Mouse (Mus musculus) left cerebral cortex, postnatal 14 days (tissue): Measurements from ENCODE around the gene Ppargc1a. TPM values are rescaled to one million over a fixed set of nuclear protein-coding genes. Genes with fewer than 3 reads are reported as not detected.

Experiments used
- DNase-seq, 2 experiments: peaks; one replicate each; pipeline ENCODE4 v3.0.0; 2021 to 2022; ENCODE audit warnings: low spot score in 2 of 2, mixed read lengths in 1 of 2
- intact Hi-C: fragments of 180-260 bp; cut with DNase I; formaldehyde crosslinking; loops from one replicate; pipeline ENCODE4 v1.15.1; 2025
- total RNA-seq, 2 experiments: library from RNA; stranded (reverse); gene quantifications; 2 replicates each; pipeline ENCODE4 v1.2.3; 2021

Ppargc1a gene
- total RNA-seq, 2 experiments from 2014 or later = 45.7 to 48.2 TPM

DNA sequence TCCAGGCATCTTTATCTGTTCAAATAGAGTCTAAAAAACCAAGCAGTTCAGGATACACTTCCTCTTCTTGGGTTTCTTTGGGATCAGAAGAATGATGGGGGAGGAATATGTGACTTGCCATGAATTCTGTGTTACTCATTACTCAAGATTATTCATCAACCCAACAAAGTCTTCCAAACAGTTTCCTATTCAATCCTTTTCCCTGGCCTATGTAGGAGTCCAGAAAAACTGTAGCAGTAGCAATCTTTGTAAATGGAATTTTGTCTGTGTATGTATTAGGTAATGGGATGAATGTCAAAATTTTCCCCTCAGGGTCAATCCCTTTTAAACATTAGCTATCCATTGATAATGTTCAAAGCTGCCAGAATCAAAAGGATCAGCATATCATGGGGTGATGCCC, 121.8 kb downstream of the Ppargc1a start:
- intact Hi-C loops = no loop called here
- no peak for DNase-seq

DNA sequence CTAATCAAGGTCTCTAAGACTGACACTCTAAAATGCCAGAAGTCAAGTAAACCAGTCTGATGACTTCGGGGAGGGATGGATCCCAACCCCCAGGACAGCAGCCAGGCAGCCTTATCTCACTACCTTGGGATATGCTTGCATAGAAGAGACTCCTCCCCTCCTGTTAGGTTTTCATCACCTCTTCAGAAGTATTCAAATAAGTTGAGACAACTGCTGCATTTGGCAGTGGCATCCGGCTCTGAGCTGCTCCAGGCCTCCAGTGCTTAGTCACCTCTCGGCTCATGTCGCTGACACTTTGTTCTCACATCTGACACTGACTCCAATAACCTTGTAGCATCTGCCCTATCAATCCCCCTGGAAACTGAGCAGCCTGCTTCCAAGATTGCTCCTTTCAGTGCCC, 127.8 kb downstream of the Ppargc1a start:
- intact Hi-C loops = no loop called here
- DNase-seq = no peak

DNA sequence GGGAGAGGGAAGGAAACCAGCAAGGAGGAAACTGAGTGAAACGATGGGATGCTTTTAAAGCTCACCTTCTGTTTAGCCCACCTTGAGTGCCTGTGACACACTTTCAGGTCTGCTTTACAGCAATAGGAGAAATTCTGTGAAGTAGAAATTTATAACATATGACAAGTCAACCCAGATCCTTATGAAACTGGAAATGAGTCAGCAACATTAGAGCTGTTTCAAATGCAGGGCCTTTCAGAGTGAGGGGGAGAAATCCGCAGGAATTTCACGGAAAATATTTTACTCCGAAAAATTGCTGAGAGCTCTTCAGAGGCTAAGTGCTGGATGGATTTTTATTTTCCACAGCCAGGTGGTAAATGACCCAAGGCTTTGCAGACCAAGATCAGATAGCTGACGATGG, 133.6 kb downstream of the Ppargc1a start:
- intact Hi-C loops = no loop called here
- DNase-seq = peak; percentile 4 to 32

DNA sequence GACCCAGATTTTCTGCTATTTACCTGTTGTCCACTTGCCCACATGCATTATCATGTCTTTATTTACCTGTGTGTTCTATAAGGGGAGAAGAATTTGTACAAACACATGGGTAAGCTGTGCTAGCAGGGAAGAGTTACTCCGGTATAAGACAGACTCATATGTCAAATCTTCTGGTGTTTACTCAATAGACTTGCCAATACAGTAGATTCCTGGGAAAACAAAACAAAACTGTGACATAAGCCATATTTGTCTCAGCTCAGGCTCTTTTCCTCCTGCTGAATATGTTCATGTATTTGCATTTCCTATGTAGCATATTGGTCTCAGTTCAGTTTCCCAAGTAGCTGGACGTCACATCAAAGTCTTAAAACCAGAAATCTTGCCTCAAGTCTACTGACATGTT, 135.0 kb downstream of the Ppargc1a start:
- DNase-seq = no peak
- intact Hi-C loops = no loop called here

DNA sequence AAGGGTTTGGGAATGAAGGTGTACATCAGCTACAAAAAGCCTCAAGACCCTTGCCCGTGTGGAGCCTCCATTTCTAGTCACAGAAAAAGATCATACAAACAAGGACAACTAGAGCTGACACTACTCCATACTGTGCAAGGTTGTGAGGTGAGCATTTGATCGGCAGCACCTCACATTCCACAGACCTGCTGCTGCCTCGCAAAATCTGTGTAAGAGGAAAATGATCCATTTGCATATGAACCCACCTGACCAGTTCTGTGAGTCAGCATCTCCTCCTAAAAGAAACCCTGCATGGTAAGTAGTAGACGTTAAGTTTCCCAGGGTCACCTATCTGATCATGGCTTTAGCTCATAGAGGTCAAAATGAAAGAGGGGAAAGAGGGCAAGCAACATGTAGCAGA, 135.5 kb downstream of the Ppargc1a start:
- intact Hi-C loops = no loop called here
- no peak for DNase-seq

DNA sequence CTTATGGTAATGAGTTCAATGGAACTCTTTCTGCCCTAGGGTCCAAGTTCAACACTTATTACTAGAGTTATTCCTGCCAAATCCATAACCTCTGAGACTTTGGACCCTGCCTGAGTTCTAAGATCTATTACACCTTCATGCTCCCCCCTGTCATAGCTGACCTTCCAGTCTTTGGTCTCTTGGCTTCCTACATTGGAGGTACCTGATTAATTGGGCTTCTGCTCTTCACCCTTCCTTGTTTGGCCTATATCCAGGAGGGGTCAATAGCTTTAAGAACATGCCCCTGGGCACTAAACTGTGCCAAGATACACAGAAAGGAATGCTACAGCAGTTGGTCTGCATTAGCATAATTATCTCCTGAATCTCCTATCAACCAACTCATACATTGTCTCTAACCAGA, 141.1 kb downstream of the Ppargc1a start:
- no peak for DNase-seq
- intact Hi-C loops = no loop called here

DNA sequence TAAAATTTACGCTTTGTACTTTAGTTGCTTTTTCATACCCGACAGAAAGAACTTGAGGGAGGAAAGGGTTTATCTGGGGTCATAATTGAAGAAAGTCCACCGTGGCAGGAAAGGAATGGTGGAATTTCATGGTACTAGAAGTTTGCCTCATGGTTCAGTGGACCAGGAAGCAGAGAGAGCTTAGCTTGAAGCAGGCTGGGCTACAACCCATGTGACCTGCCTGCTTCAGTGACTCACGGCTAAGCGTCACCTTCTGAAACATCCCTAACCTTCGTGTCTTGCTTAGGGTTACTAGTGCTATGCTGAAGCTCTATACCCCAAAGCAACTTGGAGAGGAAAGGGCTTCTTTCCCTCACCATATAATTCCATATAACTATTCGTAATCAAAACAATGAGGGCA, 151.1 kb downstream of the Ppargc1a start:
- no peak for DNase-seq
- intact Hi-C loops = no loop called here

DNA sequence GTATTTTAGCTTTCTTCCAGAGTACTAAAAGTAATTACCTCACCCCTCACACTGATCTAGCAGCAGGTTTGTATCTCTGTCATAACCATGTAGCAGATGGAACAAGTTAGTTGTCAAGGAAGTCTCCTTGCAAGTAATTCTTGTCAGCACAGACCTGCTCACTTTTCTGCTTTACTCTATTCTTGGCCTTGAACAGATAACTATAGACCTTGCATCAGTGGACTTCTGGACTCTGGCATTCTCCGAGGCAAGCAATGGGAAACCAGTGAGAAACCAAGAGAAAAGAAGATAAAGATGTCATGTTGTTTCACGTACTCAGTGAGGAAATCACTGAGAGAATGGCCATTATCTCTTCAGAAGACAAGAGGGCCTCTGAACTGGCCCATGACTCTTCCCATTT, 152.1 kb downstream of the Ppargc1a start:
- intact Hi-C loops = no loop called here
- no peak for DNase-seq

DNA sequence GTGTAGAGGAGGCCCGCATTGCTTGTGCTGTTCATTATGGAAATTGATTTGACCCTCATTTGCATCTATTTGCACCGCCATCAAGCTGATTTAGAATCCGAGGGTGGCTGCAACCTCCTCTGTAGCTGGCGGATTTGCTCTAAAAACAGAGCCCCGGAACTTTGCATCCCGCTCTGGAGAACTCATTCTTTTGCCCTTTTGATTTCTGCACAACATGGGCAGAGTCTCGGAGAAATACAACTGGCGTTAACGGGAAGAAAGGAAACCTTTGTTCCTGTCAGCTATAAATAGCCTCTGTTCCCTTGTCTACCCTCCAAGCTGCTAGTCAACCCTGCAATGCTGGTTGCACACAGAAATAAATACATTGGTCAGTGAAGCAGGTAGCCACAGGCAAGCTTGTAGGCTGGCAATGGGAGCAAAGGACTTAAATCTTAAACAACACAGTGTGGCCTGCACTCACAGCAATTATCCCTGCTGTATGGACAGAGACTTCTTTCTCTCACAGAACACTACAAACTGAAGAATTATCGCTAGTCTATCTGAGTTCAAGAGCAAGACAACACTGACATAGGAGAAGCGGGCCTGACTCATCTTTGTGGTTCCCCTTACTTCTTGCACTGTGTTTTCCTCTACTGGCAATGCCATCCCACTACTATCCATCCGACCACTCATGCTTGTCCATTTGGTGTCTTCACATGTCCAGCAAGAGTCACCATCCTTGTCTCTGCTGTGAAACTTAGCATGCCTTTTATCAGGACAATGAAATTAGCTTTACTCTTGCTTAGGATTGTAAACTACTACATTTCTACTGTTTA, 155.0 kb downstream of the Ppargc1a start:
- DNase-seq = no peak
- intact Hi-C loops = no loop called here

DNA sequence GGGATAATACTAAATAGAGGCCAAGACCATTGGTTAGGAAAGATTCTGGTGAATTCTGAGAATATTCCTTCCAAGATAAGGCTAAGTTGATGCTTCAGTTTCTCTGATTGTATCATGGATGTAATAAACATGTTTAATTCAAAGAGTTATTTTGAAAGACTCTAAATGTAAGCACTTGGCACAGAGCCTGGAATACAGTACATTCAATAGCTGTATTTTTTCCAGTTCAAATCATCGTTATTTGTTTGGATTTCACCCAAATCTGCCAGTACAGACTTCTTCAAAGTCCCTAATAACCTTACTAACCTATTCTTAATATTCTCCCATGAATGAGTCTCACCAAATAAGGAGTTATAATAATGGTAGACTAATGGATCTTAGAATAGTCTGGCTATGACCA, 157.5 kb downstream of the Ppargc1a start:
- intact Hi-C loops = no loop called here
- no peak for DNase-seq

DNA sequence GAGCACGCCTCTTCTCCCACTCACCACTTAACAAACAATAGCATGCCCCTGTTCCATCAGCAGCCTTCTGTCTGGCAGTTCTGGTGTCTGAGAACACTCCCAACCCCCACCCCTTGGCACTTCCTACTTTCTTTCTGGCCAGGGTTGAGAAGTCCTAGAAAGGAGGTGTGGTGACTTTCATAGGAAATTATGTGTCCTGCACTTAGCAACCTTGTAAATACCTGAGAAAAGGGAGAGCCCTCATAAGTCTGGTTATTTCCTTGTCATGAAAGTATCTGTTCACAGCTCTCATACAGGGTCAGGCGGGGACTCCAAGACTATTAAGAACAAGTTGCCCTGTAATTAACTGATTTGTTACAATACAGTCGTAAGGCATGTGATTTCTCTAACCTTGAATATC, 161.1 kb downstream of the Ppargc1a start:
- DNase-seq = no peak
- intact Hi-C loops = no loop called here
